Mouse (Mus musculus): ENCODE measurements around the gene Arfip1. TPM values are rescaled to one million over a fixed set of nuclear protein-coding genes. Genes with fewer than 3 reads are reported as not detected.

The Arfip1 gene
- total RNA-seq, 2 experiments from 2014 or later: 36.0 to 41.6 TPM

DNA sequence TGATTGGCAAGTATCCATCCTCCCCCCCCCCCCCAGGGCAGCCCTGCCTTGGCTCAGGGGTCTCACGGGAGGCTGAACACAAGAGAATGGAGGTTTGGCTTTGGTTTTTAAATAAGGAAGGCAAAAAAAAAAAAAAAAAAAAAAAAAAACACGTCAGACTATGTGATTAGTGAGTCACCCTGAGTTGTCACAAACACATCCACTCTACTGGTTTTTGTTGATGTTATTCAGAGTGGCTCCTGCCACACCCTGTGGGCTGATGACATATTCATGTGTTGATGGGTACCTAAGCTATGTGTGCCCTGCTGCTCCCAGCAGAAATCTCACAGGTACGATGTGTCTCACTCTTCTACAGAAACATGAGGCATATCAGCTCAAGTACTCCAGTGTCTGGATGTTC, 131.8 kb downstream of the Arfip1 start:
- no peak for DNase-seq

DNA sequence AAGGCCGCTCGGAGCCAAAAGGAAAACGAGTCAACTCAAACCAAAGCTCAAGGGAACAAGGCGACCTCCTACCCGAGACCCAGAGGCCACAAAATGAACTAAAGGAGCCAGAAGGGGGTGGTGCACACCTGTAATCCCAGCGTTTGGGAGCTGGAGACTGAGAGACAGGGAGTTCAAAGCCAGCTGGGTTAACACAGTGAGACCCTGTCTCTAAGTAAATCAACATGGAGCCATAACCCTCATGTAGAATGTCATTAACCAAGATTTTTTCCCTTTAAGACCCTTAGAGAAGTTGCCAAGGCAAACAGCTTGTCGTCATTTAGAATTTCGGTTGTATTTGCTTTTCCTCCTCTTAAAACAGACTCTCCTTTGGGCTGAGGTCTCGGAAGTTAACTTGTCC, 133.4 kb downstream of the Arfip1 start:
- no peak for DNase-seq

DNA sequence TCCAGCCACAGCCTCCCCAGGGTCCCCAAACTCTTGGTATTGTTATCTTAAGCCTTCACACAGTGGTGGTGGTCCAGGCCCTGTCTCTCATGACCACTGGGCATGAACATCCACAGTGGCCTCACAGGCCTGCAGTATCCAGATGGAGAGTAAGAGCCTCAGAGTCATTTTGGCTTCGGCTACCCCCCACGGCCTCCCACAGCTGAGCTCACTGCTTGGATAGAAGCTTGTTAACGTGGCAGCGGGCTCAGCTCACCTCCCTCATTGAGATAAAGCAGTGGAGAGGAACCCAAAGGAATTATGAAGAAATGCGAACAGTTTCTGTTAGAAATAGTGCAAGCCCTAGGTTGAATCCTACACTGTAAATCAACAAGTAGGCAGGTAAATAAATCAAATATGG, 134.6 kb downstream of the Arfip1 start:
- DNase-seq: peak; percentile 18

Other genes with a start within 250 kb of the Arfip1 start
- 1 to 10 TPM; 1.0 to 1.3 TPM for gene Fhdc1, start 102.2 kb downstream of the Arfip1 start, total RNA-seq (2021)
- gene Tigd4, start 10.9 kb upstream of the Arfip1 start, total RNA-seq (2021): under 1 TPM; 0.33 to 0.34 TPM
- 1 to 10 TPM; 3.6 to 4.0 TPM for gene Tmem154, start 83.6 kb upstream of the Arfip1 start, total RNA-seq (2021)
- 10 to 100 TPM; 41.9 to 45.6 TPM for gene Fbxw7, start 232.6 kb upstream of the Arfip1 start, total RNA-seq (2021)